In the genomic region with DNA sequence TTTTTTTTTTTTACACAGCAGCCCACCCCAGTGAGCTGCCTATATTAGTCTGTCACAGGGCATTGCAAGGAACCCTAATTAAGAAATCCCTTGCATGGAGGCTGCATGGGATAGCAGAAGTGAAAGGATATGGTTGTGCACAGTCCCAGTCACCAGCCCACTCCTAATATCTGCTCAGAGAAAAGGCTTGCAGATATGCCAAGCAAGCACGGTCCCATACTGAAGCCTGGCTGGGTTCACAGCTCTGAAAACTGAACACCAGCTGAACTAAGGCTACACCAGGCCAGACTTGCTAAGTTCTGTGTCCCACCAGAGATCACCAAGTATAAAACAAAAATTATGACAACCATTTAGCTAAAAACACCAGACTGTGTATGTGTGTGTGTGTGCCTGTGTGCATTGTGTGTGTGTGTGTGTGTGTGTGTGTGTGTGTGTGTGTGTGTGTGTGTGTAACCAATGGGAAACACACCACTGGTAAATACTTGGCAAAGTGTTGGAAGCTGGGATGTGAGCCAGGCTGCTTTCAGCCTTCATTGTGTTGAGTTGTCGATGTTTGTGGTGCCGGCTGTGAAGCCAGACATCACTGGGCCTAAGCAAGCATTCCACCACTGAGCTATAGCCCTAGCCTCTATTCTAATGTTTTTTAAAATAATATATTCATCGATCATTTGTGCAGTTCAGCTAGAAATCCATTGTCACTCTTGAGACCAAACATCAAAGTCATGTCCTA, we compare ENCODE assay signal across 13 mouse cellular contexts.
DNase-seq lines count a peak whose midpoint lies in the region; ATAC-seq lines count a peak whose summit lies in the region.
"Had no signal": no experiment of that assay in that cellular context is flagged by ENCODE, and none has a peak within 500 bp of the region (broad histone marks: within the 10 kb centered on the region; RNA-seq: fewer than 3 reads in every experiment).

No protein-coding gene starts in this region.

- H3K4me3 ChIP-seq in intestine, embryonic 15.5 days (replicated peaks), result no peak overlapping the region
- H3K4me3 ChIP-seq: limb, embryonic 15.5 days; myocyte had no signal

- intact Hi-C loops in heart, postnatal 10 days (cut with DNase I), result loop anchor here (2.0 kb wide), 1 partner anchor 136 kb away; no protein-coding TSS in a partner anchor

- 80% methylated on average over 4 of the region's 4 CpGs for WGBS in intestine, embryonic 15.5 days

- no peaks in the 10 kb centered on the region for H3K4me1 ChIP-seq in intestine, embryonic 15.5 days (replicated peaks)
- H3K4me1 ChIP-seq: limb, embryonic 15.5 days had no signal

- H3K36me3 ChIP-seq in intestine, embryonic 15.5 days, result no peaks in the 10 kb centered on the region
- H3K36me3 ChIP-seq: limb, embryonic 15.5 days had no signal

- H3K9ac ChIP-seq in intestine, embryonic 15.5 days, result no peak overlapping the region
- H3K9ac ChIP-seq: limb, embryonic 15.5 days had no signal

- no peak overlapping the region for H3K27ac ChIP-seq in intestine, embryonic 15.5 days
- H3K27ac ChIP-seq: kidney, postnatal 0 days; limb, embryonic 15.5 days had no signal

- ATAC-seq in intestine, embryonic 15.5 days, result no peak

- H3K9me3 ChIP-seq in intestine, embryonic 15.5 days, result no peaks in the 10 kb centered on the region
- H3K9me3 ChIP-seq: limb, embryonic 15.5 days had no signal

- no peaks in the 10 kb centered on the region for H3K27me3 ChIP-seq in intestine, embryonic 15.5 days (replicated peaks)
- H3K27me3 ChIP-seq: limb, embryonic 15.5 days had no signal

- H3K4me2 ChIP-seq in intestine, embryonic 15.5 days (replicated peaks), result no peak overlapping the region
- H3K4me2 ChIP-seq: limb, embryonic 15.5 days had no signal

- DNase-seq in heart, postnatal 10 days, result peak; percentile 57 to 69
- no peak for DNase-seq in heart, adult 9 months (ENCODE audit: low spot score in 2 of 2)
- DNase-seq in right cerebral cortex, postnatal 14 days, result peak; percentile 46
- no peak for DNase-seq in right cerebral cortex, adult 18-20 months
- peak; percentile 56 for DNase-seq in layer of hippocampus, adult 9-11 months
- DNase-seq in right cerebral cortex, postnatal 4 days, result peak; percentile 70
- DNase-seq in urinary bladder, postnatal 4 days (ENCODE audit: low spot score in 2 of 2), result no peak
- DNase-seq: adrenal gland, postnatal 14 days; gastrocnemius, postnatal 14 days had no signal

Comparison
In these comparisons a context has a peak if more than half of its experiments do, and no peak if none do; other contexts are left out.
1. DNase-seq: peak in heart, postnatal 10 days (2 of 2), right cerebral cortex, postnatal 14 days (single experiment), layer of hippocampus, adult 9-11 months (single experiment) and right cerebral cortex, postnatal 4 days (single experiment); none in heart, adult 9 months (0 of 2), right cerebral cortex, adult 18-20 months (single experiment) and urinary bladder, postnatal 4 days (0 of 2).